Mouse (Mus musculus) layer of hippocampus, adult 18-20 months (tissue): ENCODE results near the gene Gm37419. TPM values are rescaled to one million over a fixed set of nuclear protein-coding genes. Genes with fewer than 3 reads are reported as not detected.

ENCODE experiments used
- total RNA-seq, 2 experiments: library from RNA; stranded (reverse); gene quantifications; 2 replicates each; pipeline ENCODE4 v1.2.3; 2021

The Gm37419 gene
- total RNA-seq, 2 experiments from 2014 or later, result not detected

Other genes starting within 250 kb of the Gm37419 start
- gene Sst, start 97.5 kb upstream of the Gm37419 start, total RNA-seq, result 100 to 1,000 TPM; 424 to 470 TPM
- under 1 TPM in 1 of 2 experiments, not detected in 1; 0.35 TPM for gene Rtp2, start 56.1 kb upstream of the Gm37419 start, total RNA-seq
- 10 to 100 TPM; 55.9 to 63.8 TPM for gene Bcl6, start 370 bp downstream of the Gm37419 start, total RNA-seq